Mouse (Mus musculus): ENCODE data around the gene Gfy. TPM values are rescaled to one million over a fixed set of nuclear protein-coding genes. Genes with fewer than 3 reads are reported as not detected.

Gene Gfy
- polyA plus RNA-seq, 1 experiment from 2014 or later, result not detected

GRCm38 (mm10) chr7:45193871-45194785 lies 14.8 kb upstream of the Gfy start:
- DNase-seq (ENCODE audit: low spot score), result no peak

- no peak for DNase-seq (ENCODE audit: low spot score)
These were observed 14.0 kb upstream of the Gfy start for GRCm38 (mm10) chr7:45193406-45193805.

GRCm38 (mm10) chr7:45192585-45193310 lies 13.4 kb upstream of the Gfy start:
- no peak for DNase-seq (ENCODE audit: low spot score)

GRCm38 (mm10) chr7:45191803-45192363 lies 12.5 kb upstream of the Gfy start:
- DNase-seq (ENCODE audit: low spot score), result no peak

- DNase-seq (ENCODE audit: low spot score), result no peak
These were observed 11.8 kb upstream of the Gfy start for GRCm38 (mm10) chr7:45191161-45191560.

GRCm38 (mm10) chr7:45190186-45190585 lies 10.8 kb upstream of the Gfy start:
- no peak for DNase-seq (ENCODE audit: low spot score)

GRCm38 (mm10) chr7:45189600-45189999 lies 10.2 kb upstream of the Gfy start:
- no peak for DNase-seq (ENCODE audit: low spot score)

GRCm38 (mm10) chr7:45185921-45186320 lies 6.6 kb upstream of the Gfy start:
- DNase-seq (ENCODE audit: low spot score), result no peak

- no peak for DNase-seq (ENCODE audit: low spot score)
These were observed 4.3 kb upstream of the Gfy start for GRCm38 (mm10) chr7:45183672-45184071.

- no peak for DNase-seq (ENCODE audit: low spot score)
These were observed 3.2 kb upstream of the Gfy start for GRCm38 (mm10) chr7:45182606-45183005.

- peak; percentile 93 for DNase-seq (ENCODE audit: low spot score)
These were observed 2.8 kb upstream of the Gfy start for GRCm38 (mm10) chr7:45182199-45182601.

GRCm38 (mm10) chr7:45181540-45181939 lies 2.2 kb upstream of the Gfy start:
- DNase-seq (ENCODE audit: low spot score), result no peak

GRCm38 (mm10) chr7:45180896-45181477 lies 1.6 kb upstream of the Gfy start, which contains the start of gene Pth2:
Gene Pth2, plus strand, starts transcription at chr7:45180995.
- no peak for DNase-seq (ENCODE audit: low spot score)

- no peak for DNase-seq (ENCODE audit: low spot score)
These were observed 819 bp downstream of the Gfy start for GRCm38 (mm10) chr7:45178550-45178949.

- no peak for DNase-seq (ENCODE audit: low spot score)
These were observed 3.0 kb downstream of the Gfy start for GRCm38 (mm10) chr7:45176356-45176755.

- DNase-seq (ENCODE audit: low spot score), result no peak
These were observed 3.4 kb downstream of the Gfy start for GRCm38 (mm10) chr7:45175929-45176328.

GRCm38 (mm10) chr7:45175398-45175797 lies 4.0 kb downstream of the Gfy start:
- DNase-seq (ENCODE audit: low spot score), result no peak

- DNase-seq (ENCODE audit: low spot score), result no peak
These were observed 4.6 kb downstream of the Gfy start for GRCm38 (mm10) chr7:45174567-45175280.

GRCm38 (mm10) chr7:45173772-45174171 lies 5.6 kb downstream of the Gfy start:
- peak; percentile 54 for DNase-seq (ENCODE audit: low spot score)

GRCm38 (mm10) chr7:45172974-45173373 lies 6.4 kb downstream of the Gfy start:
- peak; percentile 34 for DNase-seq (ENCODE audit: low spot score)

- DNase-seq (ENCODE audit: low spot score), result no peak
These were observed 9.9 kb downstream of the Gfy start for GRCm38 (mm10) chr7:45169495-45169894.

Measured in thymus, postnatal 0 days (tissue).